Mouse (Mus musculus) gastrocnemius, adult 2 months (tissue): ENCODE results near the gene Rraga. TPM values are rescaled to one million over a fixed set of nuclear protein-coding genes. Genes with fewer than 3 reads are reported as not detected.

Experiments
- DNase-seq: peaks from one replicate; pipeline ENCODE4 v3.0.0; 2022
- H3K27ac ChIP-seq: fragments of 200-600 bp; 2 replicates; pipeline ENCODE4 v1.8.1; 2022; ENCODE audit warnings: mild to moderate bottlenecking
- H3K4me3 ChIP-seq: fragments of 200-600 bp; 2 replicates; pipeline ENCODE4 v1.8.1; 2022; ENCODE audit warnings: mild to moderate bottlenecking, moderate library complexity
- CTCF ChIP-seq: fragments of 200-600 bp; IDR thresholded peaks from 2 replicates; pipeline ENCODE4 v1.8.1; 2022; ENCODE audit warnings: antibody characterized with exemption, mild to moderate bottlenecking, moderate library complexity
- intact Hi-C: fragments of 180-260 bp; cut with DNase I; formaldehyde crosslinking; loops from one replicate; pipeline ENCODE4 v1.15.1; 2025
- long read RNA-seq, 2 experiments: library from polyadenylated mRNA; stranded (forward); transcript quantifications; one replicate each; pipeline ENCODE4 v2.0.0; 2021
- total RNA-seq, 2 experiments: library from RNA; stranded (reverse); gene quantifications; 2 replicates each; pipeline ENCODE4 v1.2.3; 2021

Gene Rraga
- 10 to 100 TPM; 43.5 to 54.4 TPM for total RNA-seq
- long read RNA-seq, experiment 1, transcript Rraga-201 (1 exons, 1,618 nt), result major isoform, 90 of 91 reads
- long read RNA-seq, experiment 1, partial matches to known transcripts, result 0 of 91 reads
- long read RNA-seq, experiment 1, other reads (novel, unspliced or antisense), result 1 of 91 reads
- long read RNA-seq, experiment 2, transcript Rraga-201 (1 exons, 1,618 nt), result major isoform, 82 of 82 reads
- long read RNA-seq, experiment 2, partial matches to known transcripts, result 0 of 82 reads
- long read RNA-seq, experiment 2, other reads (novel, unspliced or antisense), result 0 of 82 reads

DNA sequence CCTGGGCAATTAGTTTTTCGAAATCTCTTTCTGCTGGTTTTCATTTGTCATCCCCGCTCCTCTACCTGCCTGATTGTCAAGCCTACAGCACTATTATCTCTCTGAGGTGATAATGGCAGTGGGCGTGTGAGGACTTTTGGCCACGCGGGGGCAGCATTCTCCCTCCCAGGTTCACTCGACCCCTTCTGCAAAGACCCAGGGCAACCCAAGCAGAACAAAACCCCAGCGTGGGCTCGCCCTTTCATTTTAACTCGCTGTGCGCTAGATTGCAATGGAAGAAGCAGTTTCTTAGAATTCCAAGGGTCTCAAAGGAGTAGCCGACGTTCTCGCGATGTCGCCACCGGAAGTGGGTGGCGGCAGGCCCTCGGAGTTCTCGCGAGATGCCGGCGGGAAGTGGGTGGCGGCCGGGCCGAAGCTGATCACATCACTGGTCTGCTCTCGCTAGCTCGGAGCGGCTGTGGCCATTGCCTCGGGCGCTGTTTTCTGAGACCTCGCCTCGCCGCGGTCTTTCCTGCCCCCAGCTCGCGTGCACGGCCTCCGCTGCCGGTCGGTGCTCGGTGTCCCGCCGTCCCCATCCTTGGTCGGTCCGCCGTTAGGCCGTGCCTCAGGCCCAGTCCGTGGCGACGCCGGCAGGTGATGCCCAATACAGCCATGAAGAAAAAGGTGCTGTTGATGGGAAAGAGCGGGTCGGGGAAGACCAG, at the start of gene Rraga:
TSS of gene Rraga (plus strand) at position 386 of the 701 bp plus-strand sequence.
- Histone ChIP-seq H3K4me3 (peak within 1 kb of the TSS; percentile 80), H3K27ac (peak within 1 kb of the TSS; percentile 96)
- TF ChIP-seq CTCF, result no peak; the same call in 1 of the 2 replicates
- DNase-seq, result peak; percentile 98
- intact Hi-C loops, result loop anchor here (1.0 to 10.0 kb wide), 3 partner anchors 37 to 279 kb away; partner anchors contain the start of genes Haus6 and Rps6

DNA sequence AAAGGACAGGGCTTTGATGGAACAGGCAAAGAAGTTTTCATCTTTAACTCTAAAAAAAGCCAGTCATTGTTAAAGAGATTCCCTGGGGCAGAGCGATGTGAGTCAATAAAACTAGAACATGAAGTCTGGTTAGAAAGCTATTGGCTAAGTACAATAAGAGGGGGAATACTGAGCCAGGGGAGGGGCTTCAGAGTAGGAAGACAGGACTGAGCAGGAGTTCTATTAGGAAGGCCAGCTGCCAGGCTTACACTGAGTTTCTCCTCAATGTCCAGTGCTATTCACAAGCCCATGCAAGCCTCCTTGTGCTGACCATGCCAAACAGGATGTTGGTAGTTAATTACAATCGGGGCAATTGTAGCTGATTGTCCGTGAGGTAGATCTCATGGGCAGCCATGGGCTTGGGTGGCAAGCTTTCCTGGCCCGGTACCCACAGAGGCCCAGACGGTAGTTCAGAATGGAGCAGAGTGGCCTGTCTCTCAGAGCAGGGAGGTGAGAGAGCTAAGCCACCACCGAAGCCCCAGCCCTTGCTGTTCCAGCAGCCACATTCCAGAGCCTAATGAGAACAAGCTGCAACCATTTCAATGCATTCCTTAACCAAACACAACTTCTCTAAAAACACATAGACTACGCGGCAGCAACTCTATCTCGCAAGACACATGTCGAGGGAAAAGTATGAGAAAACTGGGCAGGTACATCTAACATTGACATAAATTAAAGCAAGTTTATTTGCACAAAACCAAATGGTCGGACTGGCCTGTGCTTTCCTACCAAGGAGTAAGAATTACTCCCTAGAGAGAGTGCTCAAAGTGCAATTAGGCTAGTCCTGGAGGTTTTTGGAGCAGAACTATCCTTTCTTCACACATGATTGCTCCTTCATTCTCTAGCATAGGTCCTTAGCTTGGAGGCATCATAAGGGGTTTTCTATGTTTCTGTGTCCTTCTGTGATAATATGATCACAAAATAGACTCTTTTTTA, 48.0 kb upstream of the Rraga start:
- no peak for TF ChIP-seq CTCF
- Histone ChIP-seq H3K4me3 (no peak overlapping the region), H3K27ac (peak overlapping the region; percentile 64)
- intact Hi-C loops, result no loop called here
- peak; percentile 22 for DNase-seq

DNA sequence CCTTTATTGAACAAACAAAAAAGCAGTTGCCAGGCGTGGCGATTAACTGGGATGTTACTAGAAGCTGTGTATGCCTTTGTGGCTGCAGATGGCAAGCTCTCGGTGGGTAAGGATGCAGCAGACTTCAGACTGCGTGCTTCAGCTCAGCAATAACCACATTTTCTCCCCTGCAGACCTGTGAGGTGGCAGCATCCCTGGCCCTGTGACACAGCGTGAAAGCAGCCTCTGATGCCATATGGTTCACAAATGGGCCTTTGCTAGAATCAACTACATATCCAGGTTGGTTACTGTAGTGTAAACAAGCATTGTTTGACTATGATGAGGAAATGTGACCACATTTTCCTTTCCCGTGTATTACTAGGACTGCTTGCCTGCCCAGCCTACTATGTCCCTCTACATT, 46.3 kb upstream of the Rraga start:
- intact Hi-C loops, result no loop called here
- DNase-seq, result no peak
- Histone ChIP-seq H3K27ac (no peak overlapping the region), H3K4me3 (no peak overlapping the region)
- no peak for TF ChIP-seq CTCF

DNA sequence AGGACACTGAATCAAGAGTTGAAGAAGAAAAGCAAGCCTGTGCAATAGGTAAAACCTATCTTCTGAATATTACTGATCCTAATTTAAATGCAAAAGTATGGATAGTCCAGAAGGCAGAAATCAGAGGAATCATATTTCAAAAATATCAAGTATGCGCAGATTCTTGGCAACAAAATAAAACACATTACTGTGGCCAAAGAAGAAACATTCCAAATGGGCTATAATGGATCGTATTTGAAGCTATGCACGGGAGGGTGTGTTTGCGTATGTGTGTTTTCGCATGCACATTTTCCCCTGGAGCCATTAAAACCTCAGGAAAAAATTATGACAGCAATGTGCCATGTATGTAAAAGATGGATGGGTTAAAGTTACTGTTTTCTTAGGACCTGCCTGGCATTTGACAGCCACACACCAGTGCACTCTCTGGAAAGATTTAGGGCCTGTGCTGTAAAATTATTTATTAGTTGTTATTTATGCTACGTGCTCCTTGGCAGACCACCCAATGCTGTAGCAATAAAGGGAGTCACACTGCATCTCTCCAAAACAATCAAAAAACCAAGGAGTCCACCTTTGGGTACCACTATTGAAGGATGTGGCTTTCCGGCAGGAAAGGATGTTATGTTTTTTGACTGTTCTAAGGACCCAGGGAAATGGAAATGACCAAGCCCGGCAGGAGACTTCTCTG, 41.9 kb upstream of the Rraga start:
- H3K27ac ChIP-seq, result no peak overlapping the region
- TF ChIP-seq CTCF, result no peak
- no peak overlapping the region for H3K4me3 ChIP-seq
- no peak for DNase-seq
- intact Hi-C loops, result no loop called here

DNA sequence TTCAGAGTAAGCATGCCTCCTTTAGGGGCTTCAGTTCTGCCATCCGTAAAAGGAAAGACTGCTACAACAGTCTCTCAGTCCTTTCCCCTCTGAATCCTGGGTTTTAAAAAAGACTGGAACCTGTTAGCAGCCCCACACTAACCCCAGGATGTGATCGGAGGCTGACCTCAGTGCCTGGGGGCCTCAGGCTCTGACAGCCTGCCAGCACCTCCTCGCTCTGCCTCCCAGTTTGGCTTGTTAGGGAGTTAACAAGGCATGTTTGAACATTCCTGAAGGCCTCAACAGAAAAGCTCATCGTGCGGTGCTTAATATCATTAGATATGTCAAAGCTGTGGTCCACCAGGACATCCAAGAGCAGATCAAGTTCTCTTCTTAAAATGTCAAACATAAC, 41.4 kb upstream of the Rraga start:
- Histone ChIP-seq H3K27ac (no peak overlapping the region), H3K4me3 (no peak overlapping the region)
- TF ChIP-seq CTCF, result no peak
- intact Hi-C loops, result no loop called here
- peak; percentile 25 for DNase-seq

DNA sequence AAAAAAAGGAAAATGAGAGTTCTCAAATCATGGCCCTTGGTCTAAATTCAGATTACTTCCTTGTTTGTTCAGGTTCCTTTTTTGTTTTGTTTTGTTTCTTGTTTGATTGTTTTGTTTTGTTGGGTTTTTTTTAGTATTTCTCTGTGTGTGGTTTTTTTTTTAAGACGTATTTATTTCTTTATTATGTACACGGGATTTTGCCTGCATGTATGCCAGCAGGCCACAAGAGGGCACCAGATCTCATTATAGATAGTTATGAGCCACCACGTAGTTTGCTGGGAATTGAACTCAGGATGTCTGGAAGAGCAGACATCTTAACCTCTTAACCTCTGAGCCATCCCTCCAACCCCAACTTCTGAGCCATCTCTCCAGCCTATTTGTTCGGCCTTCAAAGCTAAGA, 37.5 kb upstream of the Rraga start:
- peak; percentile 23 for DNase-seq
- H3K27ac ChIP-seq, result no peak overlapping the region
- intact Hi-C loops, result no loop called here
- TF ChIP-seq CTCF, result peak; percentile 80
- no peak overlapping the region for H3K4me3 ChIP-seq

DNA sequence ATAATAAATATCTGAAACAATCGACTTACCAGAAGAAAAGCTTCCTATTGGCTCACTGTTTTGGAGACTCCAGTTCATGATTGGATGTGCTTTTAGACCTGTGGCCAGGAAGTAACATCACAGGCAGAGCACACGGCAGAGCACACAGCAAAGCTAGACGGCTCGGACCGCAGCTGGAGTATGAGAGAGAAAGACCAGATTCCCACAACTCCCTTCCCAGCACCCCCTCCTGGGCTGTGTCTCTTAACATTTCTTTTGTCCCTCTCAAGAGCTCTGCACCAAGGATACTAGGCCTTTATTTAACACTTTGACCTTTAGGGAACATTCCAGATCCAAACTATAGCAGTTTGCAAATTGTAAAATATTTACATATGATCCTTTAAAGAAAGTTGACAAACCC, 36.5 kb upstream of the Rraga start:
- Histone ChIP-seq H3K4me3 (no peak overlapping the region), H3K27ac (no peak overlapping the region)
- no peak for DNase-seq
- no peak for TF ChIP-seq CTCF
- intact Hi-C loops, result no loop called here

DNA sequence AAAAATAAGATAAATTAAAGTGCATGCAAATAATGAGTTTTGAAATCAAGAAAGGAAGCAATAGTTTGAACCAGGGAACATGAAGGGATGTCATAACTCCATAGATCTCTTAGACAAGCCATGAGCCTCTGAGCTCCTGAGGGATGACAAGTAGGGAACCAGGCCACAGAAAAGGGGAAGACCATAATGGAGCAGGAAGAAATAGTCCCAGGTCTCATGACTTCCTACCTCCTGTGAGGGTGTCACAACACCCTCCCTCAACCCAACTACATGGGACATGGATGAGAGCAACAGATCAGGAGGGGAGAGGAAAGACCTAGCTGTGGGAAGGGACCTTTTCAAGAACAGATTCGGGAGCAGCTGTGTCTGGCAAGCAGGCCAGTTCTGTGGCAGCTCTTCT, 33.9 kb upstream of the Rraga start:
- Histone ChIP-seq H3K4me3 (no peak overlapping the region), H3K27ac (no peak overlapping the region)
- intact Hi-C loops, result no loop called here
- no peak for DNase-seq
- no peak for TF ChIP-seq CTCF

DNA sequence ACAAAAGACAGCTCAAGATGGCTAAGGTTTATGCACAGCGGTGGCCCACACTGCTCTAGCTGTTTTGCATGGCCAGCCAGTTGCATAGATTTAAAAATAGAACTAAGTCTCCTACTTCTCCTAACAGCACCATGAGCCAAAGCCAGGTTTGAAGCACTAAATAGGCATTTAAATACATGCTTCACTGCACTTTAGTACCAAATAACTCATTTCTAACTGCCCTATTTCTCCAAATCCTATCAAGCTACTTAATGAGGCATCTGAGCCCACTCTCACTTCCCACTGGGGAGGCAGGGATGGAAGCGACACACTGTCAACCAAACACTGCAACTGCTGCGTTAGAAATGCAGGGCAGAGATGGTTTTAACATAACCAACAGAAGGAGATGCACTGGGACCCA, 31.5 kb upstream of the Rraga start:
- no peak overlapping the region for H3K4me3 ChIP-seq
- intact Hi-C loops, result no loop called here
- DNase-seq, result no peak
- TF ChIP-seq CTCF, result no peak
- no peak overlapping the region for H3K27ac ChIP-seq

DNA sequence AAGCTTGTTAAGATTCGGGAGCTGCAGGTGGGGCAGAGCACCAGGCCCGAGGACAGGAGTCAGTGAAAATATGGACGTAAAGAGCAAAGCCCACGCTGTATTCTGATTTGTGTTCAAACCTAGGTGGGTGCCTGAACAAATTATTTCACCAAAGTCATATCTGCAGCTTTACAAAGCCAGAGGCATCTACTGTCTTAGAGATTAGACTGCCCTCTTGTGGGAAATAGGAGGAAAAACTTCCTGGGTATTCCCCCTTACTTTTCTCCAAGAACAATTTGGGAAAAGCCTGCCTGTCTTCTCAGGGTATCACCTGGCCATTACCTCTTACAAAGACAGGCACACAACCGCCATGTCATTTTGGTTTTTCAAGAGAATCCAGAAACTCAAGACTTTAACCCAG, 29.9 kb upstream of the Rraga start:
- TF ChIP-seq CTCF, result peak; percentile 71
- DNase-seq, result no peak
- H3K4me3 ChIP-seq, result no peak overlapping the region
- intact Hi-C loops, result no loop called here
- H3K27ac ChIP-seq, result no peak overlapping the region

DNA sequence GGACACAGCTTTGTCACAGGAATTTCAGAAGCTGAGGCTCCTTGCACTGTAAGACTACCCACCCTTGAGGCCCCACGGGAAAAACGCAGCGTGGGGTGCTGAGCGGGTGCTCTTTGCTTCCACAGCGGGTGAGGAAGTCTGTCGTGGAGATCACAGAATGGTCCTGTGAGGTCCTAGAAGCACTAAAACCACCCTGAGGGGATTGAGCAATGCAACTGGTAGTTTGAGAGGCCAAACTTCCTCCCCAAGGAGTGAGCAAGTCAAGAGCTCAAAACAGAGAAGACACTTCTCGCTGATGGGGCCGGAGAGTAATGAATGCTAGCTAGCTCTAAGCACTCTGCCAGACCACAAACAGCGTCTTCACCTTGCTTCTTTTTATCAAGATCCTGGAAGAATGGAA, 27.1 kb upstream of the Rraga start:
- no peak for DNase-seq
- intact Hi-C loops, result no loop called here
- Histone ChIP-seq H3K27ac (no peak overlapping the region), H3K4me3 (no peak overlapping the region)
- TF ChIP-seq CTCF, result no peak

DNA sequence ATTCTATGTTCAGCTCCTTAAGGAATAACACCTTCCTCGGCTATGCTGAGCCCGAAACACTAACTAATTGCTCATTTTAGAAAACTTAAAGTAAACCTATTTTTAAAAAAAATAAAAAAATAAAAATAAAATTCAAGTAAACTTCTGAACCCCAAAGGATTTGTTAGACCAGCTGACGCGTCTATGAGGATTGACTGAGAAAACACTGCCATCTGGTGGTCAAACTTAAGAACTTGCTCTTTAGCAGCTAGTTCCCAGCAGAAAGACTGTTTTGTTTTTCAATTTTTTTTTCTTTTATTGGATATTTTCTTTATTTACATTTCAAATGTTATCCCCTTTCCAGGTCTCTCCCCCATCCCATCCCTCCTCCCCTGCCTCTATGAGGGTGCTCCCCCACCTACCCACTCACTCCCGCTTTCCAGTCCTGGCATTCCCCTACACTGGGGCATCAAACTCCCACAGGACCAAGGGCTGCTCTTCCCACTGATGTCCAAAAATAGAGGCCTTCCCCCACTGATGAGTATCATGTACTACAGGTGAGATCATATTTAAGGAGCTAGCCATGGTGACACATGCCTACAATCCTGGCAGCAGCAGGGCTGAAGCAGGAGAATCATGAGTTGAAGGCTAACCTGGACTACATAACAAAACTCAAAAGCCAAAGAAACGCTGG, 20.3 kb upstream of the Rraga start:
- no peak for DNase-seq
- intact Hi-C loops, result loop anchor here (5.0 kb wide), 1 partner anchor 723 kb away; no protein-coding TSS in a partner anchor
- peak; percentile 77 for TF ChIP-seq CTCF
- no peak overlapping the region for H3K27ac ChIP-seq
- H3K4me3 ChIP-seq, result no peak overlapping the region
